Mouse (Mus musculus) layer of hippocampus, adult 6 months (tissue): ENCODE measurements around the gene Dcaf5. TPM values are rescaled to one million over a fixed set of nuclear protein-coding genes. Genes with fewer than 3 reads are reported as not detected.
A peak's percentile ranks its signal among the peaks of the same experiment; 100 is the strongest.

Experiments used
- long read RNA-seq, 2 experiments: library from polyadenylated mRNA; unstranded; transcript quantifications; one replicate each; pipeline ENCODE4 v2.0.0; 2019 to 2020
- microRNA-seq: library from miRNA; unstranded; fragments of <30 nt; microRNA quantifications from one replicate; pipeline ENCODE4 v1.2.0, GENCODE M21; 2020
- polyA plus RNA-seq: library from polyadenylated mRNA; unstranded; fragments of <200 nt; fragmentation: Nextera tagmentation; gene quantifications from 2 replicates; pipeline ENCODE4 v1.2.3, GENCODE M21; 2021

Dcaf5 gene
- polyA plus RNA-seq: 10.7 and 13.3 TPM in 2 replicates
- long read RNA-seq, experiment 1, full-length matches to known transcripts: 9 of 34 reads
- long read RNA-seq, experiment 1, partial matches to known transcripts: 4 of 34 reads
- long read RNA-seq, experiment 1, other reads (novel, unspliced or antisense): 21 of 34 reads
- long read RNA-seq, experiment 2, full-length matches to known transcripts: 40 of 118 reads
- long read RNA-seq, experiment 2, partial matches to known transcripts: 8 of 118 reads
- long read RNA-seq, experiment 2, other reads (novel, unspliced or antisense): 70 of 118 reads

DNA sequence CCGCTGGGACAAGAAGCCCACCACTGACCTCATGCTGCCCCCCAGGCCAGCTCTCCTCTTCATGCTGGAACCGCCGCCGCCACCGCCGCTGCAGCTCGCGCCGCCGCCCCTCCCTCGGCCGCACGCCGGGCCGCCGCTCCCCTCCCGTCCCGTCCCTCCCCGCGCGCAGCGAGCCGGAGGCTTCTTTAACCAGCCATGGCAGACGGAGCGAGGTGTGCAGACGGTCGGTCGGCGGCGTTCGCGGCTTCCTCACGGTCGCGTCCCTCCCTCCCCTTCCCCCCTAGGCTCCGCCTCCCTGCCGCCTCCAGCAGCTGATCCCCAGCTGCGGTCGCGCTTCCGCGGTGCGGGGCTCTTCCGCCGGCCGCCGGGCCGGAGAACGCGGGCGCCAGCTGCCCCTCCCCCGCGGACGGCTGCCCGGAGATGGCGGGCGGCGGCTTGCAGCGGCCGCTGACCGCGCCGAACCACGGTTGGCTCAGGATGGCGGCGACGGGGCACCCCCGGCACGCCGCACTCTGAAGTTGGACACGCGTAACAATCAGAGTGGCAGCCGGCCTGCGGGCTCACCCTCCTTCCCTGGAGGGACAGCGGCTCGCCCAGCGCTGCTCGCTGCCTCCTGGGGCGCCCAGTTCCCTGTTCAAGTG is at the start of gene Dcaf5:
Gene Dcaf5, minus strand, starts transcription at position 266 of the 641 bp plus-strand sequence.

DNA sequence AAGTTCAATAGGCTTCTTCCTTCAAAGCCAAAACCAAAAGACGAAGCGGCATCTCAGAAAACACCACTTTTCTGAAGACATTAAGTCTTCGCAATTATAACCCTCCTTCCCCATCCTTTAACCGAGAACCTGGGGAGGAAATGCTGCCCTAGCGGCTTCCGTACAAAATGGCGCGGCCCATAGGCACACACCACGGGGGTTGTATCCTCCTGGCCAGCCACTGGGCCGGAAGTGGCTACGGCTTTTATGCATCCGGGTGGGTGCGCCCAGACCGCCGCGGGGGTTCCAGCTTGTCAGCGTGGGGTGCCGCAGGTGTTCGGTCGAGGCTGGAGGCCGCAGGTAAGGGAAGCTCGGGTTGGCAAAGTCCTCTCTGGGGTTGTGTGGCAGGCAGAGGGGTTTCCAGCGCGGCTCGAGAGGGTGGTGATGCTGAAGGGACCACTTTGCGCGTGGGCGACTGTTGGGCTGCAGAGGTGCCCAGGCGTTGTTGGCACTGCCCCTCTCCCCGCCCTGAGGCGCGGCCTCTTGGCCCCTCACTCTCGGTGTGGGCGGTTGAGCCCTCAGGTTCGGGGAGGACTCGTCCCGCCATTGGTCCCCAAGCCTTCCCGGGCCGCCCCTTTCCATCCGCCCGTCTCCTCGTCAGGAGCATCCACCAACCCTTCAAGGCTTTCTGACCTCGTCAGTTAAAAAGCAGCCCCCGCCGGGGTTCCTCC is 26.7 kb upstream of the Dcaf5 start, which contains the start of gene Exd2:
Gene Exd2, plus strand, starts transcription at position 154 of the 710 bp plus-strand sequence.

Small RNA genes within 50 kb of the gene (microRNA-seq; reads per million reads assigned to microRNA genes)
- 804 reads per million, percentile 79 among the genes with 10 or more reads in this experiment for gene Mir1843a

Other genes with a start within 250 kb of the Dcaf5 start
- gene Actn1, start 176.2 kb downstream of the Dcaf5 start, polyA plus RNA-seq: 1.9 and 2.3 TPM in 2 replicates
- 30.5 and 35.1 TPM in 2 replicates for gene Exd2, start 26.5 kb upstream of the Dcaf5 start, polyA plus RNA-seq
- gene Galnt16, start 81.7 kb upstream of the Dcaf5 start, polyA plus RNA-seq: 40.9 and 41.1 TPM in 2 replicates
- gene Slc39a9, start 207.3 kb upstream of the Dcaf5 start, polyA plus RNA-seq: 23.9 and 25.0 TPM in 2 replicates
- gene Erh, start 207.7 kb upstream of the Dcaf5 start, polyA plus RNA-seq: 178 and 232 TPM in 2 replicates